Mouse (Mus musculus) ES-Bruce4 (cell line): Measurements from ENCODE around the gene Brinp3. TPM values are rescaled to one million over a fixed set of nuclear protein-coding genes. Genes with fewer than 3 reads are reported as not detected.
"Not testable (repeated sequence)": the region's sequence is repeated elsewhere in the genome, so short reads cannot be mapped to it uniquely, and the experiment has no call there.

Experiments used
- H3K27ac ChIP-seq: 2 replicates; pipeline ENCODE4 v1.5.1; 2012; ENCODE audit warnings: low read length, inconsistent platforms; ENCODE audit not compliant: insufficient read depth
- H3K27me3 ChIP-seq: 2 replicates; pipeline ENCODE4 v1.6.1; 2012; ENCODE audit warnings: mild to moderate bottlenecking, low read length, inconsistent platforms; ENCODE audit not compliant: control insufficient read depth, poor library complexity, insufficient read depth, severe bottlenecking
- H3K36me3 ChIP-seq: 2 replicates; pipeline ENCODE4 v1.6.1; 2012; ENCODE audit warnings: inconsistent platforms, mild to moderate bottlenecking, low read length, moderate library complexity; ENCODE audit not compliant: control insufficient read depth, poor library complexity, insufficient read depth, severe bottlenecking
- H3K4me1 ChIP-seq: one replicate; pipeline ENCODE4 v1.8.1; 2011; ENCODE audit warnings: low read length; ENCODE audit not compliant: control insufficient read depth, insufficient read depth
- H3K4me3 ChIP-seq: 2 replicates; pipeline ENCODE4 v1.5.1; 2011; ENCODE audit warnings: low read depth, mild to moderate bottlenecking, low read length
- H3K9ac ChIP-seq: 2 replicates; pipeline ENCODE4 v1.6.1; 2012; ENCODE audit warnings: low read depth, mild to moderate bottlenecking, inconsistent platforms; ENCODE audit not compliant: poor library complexity, severe bottlenecking
- H3K9me3 ChIP-seq: replicated peaks from 2 replicates; pipeline ENCODE4 v1.6.1; 2012; ENCODE audit warnings: mild to moderate bottlenecking, low read length, inconsistent platforms; ENCODE audit not compliant: control insufficient read depth, poor library complexity, insufficient read depth, severe bottlenecking
- CTCF ChIP-seq: IDR thresholded peaks from one replicate; pipeline ENCODE4 v1.8.1; 2011; ENCODE audit warnings: low read depth, low read length
- EP300 ChIP-seq: IDR thresholded peaks from 2 replicates; pipeline ENCODE4 v1.6.1; 2011; ENCODE audit warnings: low read depth, low read length; ENCODE audit not compliant: insufficient read depth
- POLR2A ChIP-seq: IDR thresholded peaks from one replicate; pipeline ENCODE4 v1.8.1; 2011; ENCODE audit warnings: low read length; ENCODE audit not compliant: insufficient read depth
- polyA plus RNA-seq: library from polyadenylated mRNA; stranded (reverse); fragments of >200 nt; gene quantifications from 2 replicates; pipeline ENCODE4 v1.2.4, GENCODE M21; 2011; ENCODE audit warnings: low read depth; ENCODE audit not compliant: missing spikeins, insufficient read depth, insufficient read length

Gene Brinp3
- polyA plus RNA-seq, 1 experiment, result not detected

- Histone ChIP-seq H3K27me3 (no peaks in the 10 kb centered on the region), H3K9me3 (no peaks in the 10 kb centered on the region), H3K4me1 (no peaks in the 10 kb centered on the region), H3K36me3 (no peaks in the 10 kb centered on the region), H3K4me3 (no peak overlapping the region), H3K9ac (no peak overlapping the region), H3K27ac (no peak overlapping the region)
- TF ChIP-seq EP300, result no peak
- no peak for TF ChIP-seq POLR2A
- TF ChIP-seq CTCF, result no peak
Observed at GRCm38 (mm10) chr1:146562144-146562543, 67.6 kb downstream of the Brinp3 start.

DNA sequence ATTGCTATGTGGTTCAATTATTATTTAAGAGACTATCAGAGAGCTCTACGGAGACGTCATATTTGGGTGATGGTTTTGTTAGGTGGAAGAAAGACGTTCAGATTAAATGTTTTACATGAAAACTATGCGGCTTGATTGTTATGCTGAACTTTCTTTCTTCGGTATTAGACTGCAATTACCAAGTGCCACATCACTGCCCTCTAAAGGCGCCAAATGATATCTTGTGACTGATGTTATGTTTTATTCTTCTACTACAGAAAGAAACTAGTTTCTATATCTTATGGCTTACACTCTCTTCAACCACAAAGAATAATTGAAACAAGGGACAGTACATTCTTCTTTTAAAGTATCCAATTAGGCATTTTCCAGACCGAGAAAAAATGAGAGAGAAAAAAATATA, 89.6 kb downstream of the Brinp3 start:
- Histone ChIP-seq H3K4me3 (no peak overlapping the region), H3K27ac (no peak overlapping the region), H3K9me3 (no peaks in the 10 kb centered on the region), H3K4me1 (no peaks in the 10 kb centered on the region), H3K36me3 (no peaks in the 10 kb centered on the region), H3K27me3 (no peaks in the 10 kb centered on the region), H3K9ac (no peak overlapping the region)
- TF ChIP-seq EP300 (no peak), CTCF (no peak), POLR2A (no peak)

DNA sequence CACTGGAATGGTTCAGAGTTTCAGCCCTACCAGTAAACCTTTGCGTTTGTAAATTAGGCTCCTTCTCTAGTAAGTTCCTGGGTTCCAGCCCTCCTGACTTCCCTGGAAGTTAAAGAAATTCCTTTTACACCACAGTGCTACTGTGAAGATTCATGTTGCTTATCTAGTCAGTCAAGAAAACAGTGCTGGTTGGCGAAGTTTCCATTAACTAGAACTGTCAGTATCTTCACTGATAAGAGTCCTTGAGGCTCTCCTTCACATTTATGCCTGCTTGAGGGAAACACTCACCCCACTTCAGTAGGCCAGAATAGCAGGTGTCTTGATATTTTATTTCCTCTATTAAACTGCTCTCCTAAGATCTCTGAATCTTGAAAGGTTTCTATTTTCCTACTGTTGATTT, 138.3 kb downstream of the Brinp3 start:
- no peaks in the 10 kb centered on the region for H3K36me3 ChIP-seq
- no peaks in the 10 kb centered on the region for H3K4me1 ChIP-seq
- H3K27me3 ChIP-seq, result no peaks in the 10 kb centered on the region
- no peak overlapping the region for H3K9ac ChIP-seq
- no peak overlapping the region for H3K4me3 ChIP-seq
- no peak overlapping the region for H3K27ac ChIP-seq
- no peaks in the 10 kb centered on the region for H3K9me3 ChIP-seq
- no peak for TF ChIP-seq CTCF
- no peak for TF ChIP-seq POLR2A
- TF ChIP-seq EP300, result no peak

GRCm38 (mm10) chr1:146657214-146657613, 162.7 kb downstream of the Brinp3 start:
- Histone ChIP-seq H3K27me3 (no peaks in the 10 kb centered on the region), H3K9ac (no peak overlapping the region), H3K36me3 (no peaks in the 10 kb centered on the region), H3K27ac (no peak overlapping the region), H3K4me3 (no peak overlapping the region), H3K4me1 (no peaks in the 10 kb centered on the region), H3K9me3 (peaks cover 6% of the 10 kb centered on the region; the same call in 1 of the 2 replicates)
- TF ChIP-seq CTCF, result no peak
- no peak for TF ChIP-seq EP300
- TF ChIP-seq POLR2A, result no peak

GRCm38 (mm10) chr1:146700724-146701123, 206.2 kb downstream of the Brinp3 start:
- TF ChIP-seq POLR2A (no peak), EP300 (no peak), CTCF (no peak)
- Histone ChIP-seq H3K27ac (no peak overlapping the region), H3K9ac (no peak overlapping the region), H3K4me3 (no peak overlapping the region), H3K9me3 (no peaks in the 10 kb centered on the region), H3K27me3 (no peaks in the 10 kb centered on the region), H3K36me3 (no peaks in the 10 kb centered on the region), H3K4me1 (no peaks in the 10 kb centered on the region)

GRCm38 (mm10) chr1:146719556-146719955, 225.0 kb downstream of the Brinp3 start:
- Histone ChIP-seq H3K9me3 (no peaks in the 10 kb centered on the region), H3K27me3 (no peaks in the 10 kb centered on the region), H3K27ac (no peak overlapping the region), H3K9ac (no peak overlapping the region), H3K36me3 (no peaks in the 10 kb centered on the region), H3K4me1 (no peaks in the 10 kb centered on the region), H3K4me3 (no peak overlapping the region)
- TF ChIP-seq EP300, result no peak
- TF ChIP-seq POLR2A, result no peak
- TF ChIP-seq CTCF, result no peak

GRCm38 (mm10) chr1:146724784-146725513, 230.4 kb downstream of the Brinp3 start:
- not testable (repeated sequence) for H3K27ac ChIP-seq, H3K27me3 ChIP-seq, H3K36me3 ChIP-seq, H3K4me1 ChIP-seq, H3K4me3 ChIP-seq, H3K9me3 ChIP-seq, H3K9ac ChIP-seq
